Mouse (Mus musculus) retina, embryonic 14.5 days (tissue): ENCODE measurements around the gene Map3k9.

Experiments used
- DNase-seq: peaks from one replicate; pipeline ENCODE4 v3.0.0-alpha.2; 2015; ENCODE audit warnings: low spot score

Gene Map3k9

GRCm38 (mm10) chr12:81781105-81781909 lies at the start of gene Map3k9:
Gene Map3k9, minus strand, starts transcription at chr12:81781175.
- peak; percentile 96 for DNase-seq

- peak; percentile 72 for DNase-seq
These were observed 47.4 kb upstream of the Map3k9 start for GRCm38 (mm10) chr12:81828355-81828754.

DNA sequence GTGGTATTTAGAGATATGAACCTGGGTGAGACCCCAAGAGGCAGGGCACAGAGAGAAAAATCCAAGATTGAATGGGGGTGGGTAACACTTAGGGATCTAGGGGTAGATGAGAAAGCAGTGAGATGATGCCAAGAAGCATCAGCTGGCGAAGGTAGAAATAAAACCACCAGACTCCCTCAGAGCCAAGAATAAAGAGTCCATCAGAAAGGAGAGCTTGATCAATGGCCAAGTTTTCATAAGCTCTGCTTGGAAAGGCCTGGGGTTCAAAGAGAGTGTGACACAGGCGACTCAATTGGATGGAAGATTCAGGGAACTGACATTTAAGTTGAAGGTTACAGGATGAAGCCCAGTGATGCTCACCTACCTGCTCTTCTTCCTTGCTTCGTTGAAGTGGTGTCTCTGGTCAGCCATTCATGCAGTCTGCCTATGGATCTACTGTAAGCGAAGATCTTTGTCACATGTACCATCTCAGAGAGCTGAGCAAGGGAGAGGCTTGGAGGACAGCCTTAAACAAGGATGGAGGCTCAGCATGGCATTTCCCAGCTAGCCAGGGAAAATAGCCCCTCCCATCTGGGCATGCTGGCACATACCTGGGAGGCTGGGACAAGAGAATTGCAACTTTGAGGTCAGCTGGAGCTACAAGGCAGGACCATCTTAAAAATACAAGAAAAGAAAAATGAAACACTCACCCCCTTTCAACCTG lies 42.0 kb upstream of the Map3k9 start:
- no peak for DNase-seq

DNA sequence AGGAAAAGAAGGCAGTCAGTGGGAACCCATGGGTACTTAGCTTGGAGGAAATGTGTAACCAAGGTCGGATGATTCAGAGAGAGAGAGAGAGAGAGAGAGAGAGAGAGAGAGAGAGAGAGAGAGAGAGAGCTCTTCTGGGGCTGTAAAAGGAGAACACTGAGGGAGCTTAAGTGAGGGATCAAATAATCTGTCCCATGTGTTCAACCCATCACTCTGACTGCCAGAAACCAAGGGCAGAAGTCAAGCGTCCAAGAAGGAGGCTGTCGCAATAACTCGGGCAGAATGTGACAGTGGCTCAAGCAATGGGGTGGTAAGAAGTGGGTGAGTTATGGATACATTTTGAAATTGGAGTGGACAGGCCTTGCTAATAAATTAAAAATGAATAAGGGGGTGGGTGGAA lies 41.2 kb upstream of the Map3k9 start:
- no peak for DNase-seq

DNA sequence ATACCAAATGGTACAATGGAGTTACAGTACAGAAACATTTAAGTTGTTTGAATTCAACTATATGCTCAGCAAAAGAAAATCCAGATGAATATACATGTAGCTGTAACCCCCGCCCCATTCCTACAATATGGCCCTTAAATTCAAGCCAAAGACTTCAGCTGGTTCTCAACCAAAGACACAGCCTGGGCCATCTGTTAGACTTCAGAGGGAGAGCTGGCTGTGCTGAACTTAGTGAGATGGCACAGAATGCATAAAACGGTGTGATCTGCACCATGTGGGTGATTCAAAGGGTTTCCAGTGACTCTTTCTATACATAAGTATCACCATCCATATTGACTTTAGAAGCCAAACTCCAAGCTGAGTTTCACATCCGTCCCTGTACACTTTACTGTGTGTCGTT lies 39.7 kb upstream of the Map3k9 start:
- no peak for DNase-seq

GRCm38 (mm10) chr12:81817126-81817505 lies 36.1 kb upstream of the Map3k9 start:
- peak; percentile 57 for DNase-seq

DNA sequence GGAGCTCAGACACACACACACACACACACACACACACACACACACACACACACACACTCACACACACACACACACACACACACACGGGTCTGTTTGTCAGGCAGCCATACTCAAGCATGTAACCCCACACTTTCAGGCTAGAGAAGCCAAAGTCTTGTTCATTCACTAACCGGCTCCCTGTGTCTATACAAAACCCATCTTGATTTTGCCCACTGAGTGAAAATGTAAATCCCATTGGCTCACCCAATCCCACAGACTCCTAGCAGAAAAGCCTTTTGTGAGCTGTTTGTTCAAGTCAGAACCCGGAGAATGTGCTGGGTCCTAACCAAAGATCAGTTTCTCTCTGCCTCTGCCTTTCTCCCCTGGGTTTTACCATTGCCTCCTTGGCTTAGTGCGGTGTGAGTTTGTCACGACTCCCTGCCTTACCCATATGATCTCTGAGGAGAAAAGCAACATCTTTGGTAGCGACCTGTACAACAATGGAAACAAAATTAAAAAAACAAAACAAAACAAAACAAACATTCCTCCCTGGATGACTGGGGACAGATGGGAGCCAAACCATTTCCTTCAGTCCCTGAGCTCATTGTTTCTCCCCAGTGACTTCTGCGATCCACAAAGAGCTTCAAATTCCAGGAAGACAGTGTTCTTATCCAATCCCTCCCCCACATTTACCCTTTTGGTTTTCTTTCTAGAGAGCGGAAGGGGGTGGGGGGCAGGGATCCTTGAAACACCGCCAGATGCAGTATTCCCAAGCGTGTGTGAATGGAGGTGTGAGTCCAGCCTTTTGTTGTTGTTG lies 35.6 kb upstream of the Map3k9 start:
- peak; percentile 51 for DNase-seq

- DNase-seq: no peak
These were observed 33.8 kb upstream of the Map3k9 start for GRCm38 (mm10) chr12:81814742-81815141.

- peak; percentile 48 for DNase-seq
These were observed 29.4 kb upstream of the Map3k9 start for GRCm38 (mm10) chr12:81810417-81810816.

- DNase-seq: no peak
These were observed 27.6 kb upstream of the Map3k9 start for GRCm38 (mm10) chr12:81808596-81808995.

- peak; percentile 40 for DNase-seq
These were observed 27.0 kb upstream of the Map3k9 start for GRCm38 (mm10) chr12:81807953-81808352.

- no peak for DNase-seq
These were observed 26.5 kb upstream of the Map3k9 start for GRCm38 (mm10) chr12:81807529-81807837.

DNA sequence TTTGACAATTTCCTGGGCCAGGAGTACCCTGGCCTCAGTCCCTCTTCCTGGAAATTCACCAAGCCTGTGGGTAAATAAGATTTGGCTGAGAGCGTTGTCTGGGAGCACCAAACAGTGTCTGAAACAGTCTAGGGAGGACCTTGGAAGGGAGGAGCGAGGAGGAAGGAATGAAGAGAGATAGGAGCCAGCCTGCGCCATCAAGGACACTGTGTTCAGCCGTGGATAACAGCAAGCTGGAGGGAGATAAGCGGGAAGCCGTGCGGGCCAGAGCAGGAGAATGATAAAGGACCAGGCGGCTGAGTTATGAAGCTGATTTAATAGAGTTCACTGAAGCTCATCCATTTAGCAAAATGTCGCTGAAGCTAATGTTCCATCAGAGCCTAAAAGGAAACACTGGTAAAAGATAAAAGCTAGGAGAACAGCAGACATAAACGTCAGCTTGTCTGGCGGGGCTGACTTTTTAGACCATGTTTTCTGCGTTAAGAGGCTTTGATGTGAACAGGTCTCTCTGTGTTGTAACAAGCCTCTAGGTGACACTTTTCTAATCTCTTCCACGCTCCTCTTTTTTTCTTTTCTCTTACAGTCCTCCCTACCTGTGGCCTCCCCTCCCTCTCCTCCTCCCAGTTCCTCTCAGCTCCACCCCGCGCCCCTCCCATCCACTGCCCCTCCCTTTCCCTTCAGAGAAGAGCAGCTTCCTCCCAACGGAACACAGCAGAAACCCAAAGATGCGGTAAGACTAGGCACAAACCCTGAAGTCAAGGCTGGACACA lies 26.0 kb upstream of the Map3k9 start:
- peak; percentile 38 for DNase-seq

- no peak for DNase-seq
These were observed 25.1 kb upstream of the Map3k9 start for GRCm38 (mm10) chr12:81806114-81806513.

DNA sequence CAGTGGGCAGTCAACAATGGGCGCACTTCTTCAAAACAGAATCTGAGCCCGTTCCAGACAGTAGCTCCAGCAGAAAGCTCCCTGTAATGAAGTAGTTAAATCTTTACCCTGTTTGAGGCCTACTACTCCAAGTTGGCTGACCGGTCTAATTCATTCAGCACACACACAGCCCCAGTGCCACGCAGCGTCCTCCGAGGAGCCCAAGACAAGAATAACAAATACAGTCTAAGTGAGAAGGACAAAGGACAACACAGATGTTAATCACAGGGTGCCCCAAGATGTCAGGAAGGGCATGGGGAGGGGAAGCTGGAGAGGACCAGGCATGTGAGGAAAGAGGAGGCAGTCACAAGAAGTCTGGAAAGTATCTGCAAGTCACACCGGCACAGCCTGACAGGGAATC lies 22.8 kb upstream of the Map3k9 start:
- no peak for DNase-seq

DNA sequence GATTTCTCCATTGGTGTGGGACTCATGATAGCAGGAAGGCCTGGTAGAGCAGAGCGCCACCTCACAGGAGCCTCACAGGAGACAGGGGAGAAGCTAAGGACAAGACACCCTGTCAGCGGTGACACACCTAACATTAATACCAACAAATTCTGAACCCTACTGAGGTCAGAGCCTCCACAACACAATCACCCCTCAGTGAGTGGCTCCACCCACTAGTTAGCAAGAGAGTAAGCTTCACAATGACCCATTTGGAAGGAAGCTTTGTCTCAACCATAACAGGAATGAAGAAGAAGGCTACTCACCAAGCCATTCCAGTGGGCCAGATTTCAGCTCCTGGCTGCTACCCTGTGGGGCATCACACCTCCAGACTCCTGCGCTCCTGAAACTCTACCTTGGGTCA lies 22.0 kb upstream of the Map3k9 start:
- no peak for DNase-seq

GRCm38 (mm10) chr12:81801134-81801533 lies 20.2 kb upstream of the Map3k9 start:
- no peak for DNase-seq

- peak; percentile 90 for DNase-seq
These were observed 15.6 kb upstream of the Map3k9 start for GRCm38 (mm10) chr12:81796541-81796940.

GRCm38 (mm10) chr12:81792511-81793218 lies 11.7 kb upstream of the Map3k9 start:
- DNase-seq: no peak

GRCm38 (mm10) chr12:81789499-81789898 lies 8.5 kb upstream of the Map3k9 start:
- no peak for DNase-seq

GRCm38 (mm10) chr12:81788672-81789084 lies 7.7 kb upstream of the Map3k9 start:
- DNase-seq: peak; percentile 99
